Mouse (Mus musculus): ENCODE results near the gene Syde2.

- TF ChIP-seq CTCF (IDR thresholded peaks at IDR 0.05; ENCODE audit: borderline replicate concordance, control insufficient read depth, extremely low read depth, insufficient read depth, low read length, poor library complexity), result no peak
- TF ChIP-seq POLR2A (IDR thresholded peaks at IDR 0.05; ENCODE audit: control insufficient read depth, extremely low read depth, insufficient read depth, low read length, poor library complexity), result no peak
Observed at GRCm38 (mm10) chr3:146025499-146025898, 37.8 kb downstream of the Syde2 start.
